Mouse (Mus musculus) cerebellum, adult 2 months (tissue): Measurements from ENCODE around the gene Apobec3. TPM values are rescaled to one million over a fixed set of nuclear protein-coding genes. Genes with fewer than 3 reads are reported as not detected.
"Not testable (repeated sequence)": the region's sequence is repeated elsewhere in the genome, so short reads cannot be mapped to it uniquely, and the experiment has no call there.

Experiments used
- DNase-seq, 2 experiments: peaks; one replicate each; pipeline ENCODE4 v3.0.0; 2021
- H3K27ac ChIP-seq: fragments of 200-500 bp; 2 replicates; pipeline ENCODE4 v1.5.1; 2012; ENCODE audit warnings: low read length, control low read depth, inconsistent platforms; ENCODE audit not compliant: insufficient read depth
- H3K27me3 ChIP-seq: fragments of 200-500 bp; 2 replicates; pipeline ENCODE4 v1.6.1; 2012; ENCODE audit warnings: inconsistent platforms, mild to moderate bottlenecking, low read length, moderate library complexity; ENCODE audit not compliant: control insufficient read depth, insufficient read depth
- H3K4me1 ChIP-seq: fragments of 200-500 bp; 2 replicates; pipeline ENCODE4 v1.6.1; 2011; ENCODE audit warnings: low read length; ENCODE audit not compliant: control insufficient read depth, insufficient read depth
- H3K4me3 ChIP-seq: fragments of 200-500 bp; replicated peaks from 2 replicates; pipeline ENCODE3; 2011; ENCODE audit warnings: mild to moderate bottlenecking, low read depth, low read length, control low read depth; ENCODE audit not compliant: insufficient read depth
- CTCF ChIP-seq: fragments of 200-500 bp; IDR thresholded peaks from 2 replicates; pipeline ENCODE4 v1.5.1; 2011; ENCODE audit warnings: low read depth, mild to moderate bottlenecking, control low read depth, low read length, moderate library complexity, borderline replicate concordance; ENCODE audit not compliant: insufficient read depth
- POLR2A ChIP-seq: fragments of 200-500 bp; IDR thresholded peaks from 2 replicates; pipeline ENCODE4 v1.6.1; 2011; ENCODE audit warnings: low read length, control low read depth, borderline replicate concordance; ENCODE audit not compliant: insufficient read depth
- WGBS: fragments of 180-500 bp; shearing (Covaris S2); methylation state at CpG from one replicate; pipeline ENCODE4 v1.1.7; 2018; 5-methylcytosine and 5-hydroxymethylcytosine counted together
- polyA plus RNA-seq: library from polyadenylated mRNA; depleted of rRNA; stranded (reverse); fragments of >200 nt; gene quantifications from 2 replicates; pipeline ENCODE4 v1.2.3, GENCODE M21; 2012

Gene Apobec3
- polyA plus RNA-seq, 1 experiment, result 3.6 TPM

GRCm38 (mm10) chr15:79898988-79899387 lies 7.5 kb downstream of the Apobec3 start:
- WGBS, result 87% methylated on average over 5 of the region's 5 CpGs
- no peak for DNase-seq
- Histone ChIP-seq H3K4me3 (no peak overlapping the region), H3K27me3 (no peaks in the 10 kb centered on the region), H3K4me1 (no peaks in the 10 kb centered on the region), H3K27ac (no peak overlapping the region)
- no peak for TF ChIP-seq CTCF
- TF ChIP-seq POLR2A, result no peak

GRCm38 (mm10) chr15:79899828-79900510 lies 8.5 kb downstream of the Apobec3 start:
- no peak for DNase-seq
- TF ChIP-seq POLR2A, result no peak
- no peak for TF ChIP-seq CTCF
- no peak overlapping the region for H3K4me3 ChIP-seq
- no peaks in the 10 kb centered on the region for H3K27me3 ChIP-seq
- no peaks in the 10 kb centered on the region for H3K4me1 ChIP-seq
- WGBS, result 68% methylated on average over 6 of the region's 6 CpGs
- no peak overlapping the region for H3K27ac ChIP-seq

GRCm38 (mm10) chr15:79900751-79901150 lies 9.3 kb downstream of the Apobec3 start:
- 75% methylated on average over 7 of the region's 7 CpGs for WGBS
- Histone ChIP-seq H3K4me3 (no peak overlapping the region), H3K27ac (no peak overlapping the region), H3K27me3 (no peaks in the 10 kb centered on the region), H3K4me1 (no peaks in the 10 kb centered on the region)
- DNase-seq, result no peak
- TF ChIP-seq POLR2A, result no peak
- no peak for TF ChIP-seq CTCF

GRCm38 (mm10) chr15:79901399-79901798 lies 9.9 kb downstream of the Apobec3 start:
- WGBS, result 86% methylated on average over 2 of the region's 2 CpGs
- H3K4me3 ChIP-seq, result no peak overlapping the region
- no peak for DNase-seq
- TF ChIP-seq POLR2A (no peak), CTCF (no peak)
- H3K27me3 ChIP-seq, result no peaks in the 10 kb centered on the region
- H3K4me1 ChIP-seq, result no peaks in the 10 kb centered on the region
- no peak overlapping the region for H3K27ac ChIP-seq

GRCm38 (mm10) chr15:79903081-79903480 lies 11.6 kb downstream of the Apobec3 start:
- 96% methylated on average over 8 of the region's 8 CpGs for WGBS
- H3K4me1 ChIP-seq, DNase-seq, H3K4me3 ChIP-seq, H3K27ac ChIP-seq, H3K27me3 ChIP-seq: not testable (repeated sequence)

- no peak for TF ChIP-seq POLR2A
- no peak for TF ChIP-seq CTCF
- H3K27ac ChIP-seq, result no peak overlapping the region
- no peak overlapping the region for H3K4me3 ChIP-seq
- DNase-seq, result no peak
- H3K27me3 ChIP-seq, result no peaks in the 10 kb centered on the region
- H3K4me1 ChIP-seq, result no peaks in the 10 kb centered on the region
Observed at GRCm38 (mm10) chr15:79903963-79904362, 12.5 kb downstream of the Apobec3 start.

GRCm38 (mm10) chr15:79904678-79905077 lies 13.2 kb downstream of the Apobec3 start:
- WGBS, result 87% methylated on average over 11 of the region's 11 CpGs
- not testable (repeated sequence) for H3K4me3 ChIP-seq, H3K27me3 ChIP-seq, DNase-seq, H3K4me1 ChIP-seq, H3K27ac ChIP-seq

- no peak for DNase-seq
- no peak overlapping the region for H3K4me3 ChIP-seq
- no peak for TF ChIP-seq POLR2A
- no peak for TF ChIP-seq CTCF
- no peaks in the 10 kb centered on the region for H3K27me3 ChIP-seq
- WGBS, result 53% methylated on average over 12 of the region's 12 CpGs
- no peak overlapping the region for H3K27ac ChIP-seq
- H3K4me1 ChIP-seq, result no peaks in the 10 kb centered on the region
Observed at GRCm38 (mm10) chr15:79905211-79905610, 13.8 kb downstream of the Apobec3 start.
